Mouse (Mus musculus): ENCODE measurements around the gene Mrps33. TPM values are rescaled to one million over a fixed set of nuclear protein-coding genes. Genes with fewer than 3 reads are reported as not detected.

Mrps33 gene
- polyA plus RNA-seq, 1 experiment = 73.7 TPM

GRCm38 (mm10) chr6:39806336-39806735, 4.5 kb downstream of the Mrps33 start:
- 93% methylated on average over 7 of the region's 7 CpGs for WGBS
- Histone ChIP-seq H3K4me1 (ENCODE audit: control insufficient read depth, insufficient read depth, low read length) (no peaks in the 10 kb centered on the region), H3K4me3 (replicated peaks; ENCODE audit: extremely low read depth, low read depth, low read length) (no peak overlapping the region)
- DNase-seq = no peak
- TF ChIP-seq CTCF (IDR thresholded peaks at IDR 0.05; ENCODE audit: insufficient read depth, low read length) = no peak
- TF ChIP-seq POLR2A (IDR thresholded peaks at IDR 0.05; ENCODE audit: borderline replicate concordance, extremely low read depth, low read depth, low read length) = no peak

DNA sequence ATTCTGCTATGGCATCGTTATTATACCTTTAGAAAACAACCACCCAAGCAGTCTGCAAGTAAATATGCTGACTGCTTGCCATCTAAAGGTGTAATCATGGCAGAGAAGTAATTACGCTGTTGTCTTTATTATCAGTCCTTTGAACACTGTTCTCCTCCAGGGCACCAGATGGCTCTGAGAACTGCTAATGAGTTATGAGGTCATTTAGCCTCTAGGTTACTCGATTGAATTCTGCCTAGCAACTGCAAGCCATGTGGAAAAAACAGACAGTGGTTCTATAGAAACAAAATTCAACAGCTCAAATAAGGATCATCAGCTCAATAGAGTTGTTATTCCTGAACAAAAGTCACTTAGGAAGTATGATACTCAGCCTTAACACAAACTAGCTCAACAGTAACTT, 4.9 kb downstream of the Mrps33 start:
- 89% methylated on average over 3 of the region's 3 CpGs for WGBS
- DNase-seq = no peak
- TF ChIP-seq POLR2A (IDR thresholded peaks at IDR 0.05; ENCODE audit: borderline replicate concordance, extremely low read depth, low read depth, low read length) (no peak), CTCF (IDR thresholded peaks at IDR 0.05; ENCODE audit: insufficient read depth, low read length) (no peak)
- Histone ChIP-seq H3K4me3 (replicated peaks; ENCODE audit: extremely low read depth, low read depth, low read length) (no peak overlapping the region), H3K4me1 (ENCODE audit: control insufficient read depth, insufficient read depth, low read length) (no peaks in the 10 kb centered on the region)

- no peak overlapping the region for H3K4me3 ChIP-seq (replicated peaks; ENCODE audit: extremely low read depth, low read depth, low read length)
- no peak for DNase-seq
- H3K4me1 ChIP-seq (ENCODE audit: control insufficient read depth, insufficient read depth, low read length) = no peaks in the 10 kb centered on the region
- WGBS = 92% methylated on average over 7 of the region's 7 CpGs
- TF ChIP-seq POLR2A (IDR thresholded peaks at IDR 0.05; ENCODE audit: borderline replicate concordance, extremely low read depth, low read depth, low read length) (no peak), CTCF (IDR thresholded peaks at IDR 0.05; ENCODE audit: insufficient read depth, low read length) (no peak)
These were observed 9.8 kb downstream of the Mrps33 start for GRCm38 (mm10) chr6:39800977-39801376.

DNA sequence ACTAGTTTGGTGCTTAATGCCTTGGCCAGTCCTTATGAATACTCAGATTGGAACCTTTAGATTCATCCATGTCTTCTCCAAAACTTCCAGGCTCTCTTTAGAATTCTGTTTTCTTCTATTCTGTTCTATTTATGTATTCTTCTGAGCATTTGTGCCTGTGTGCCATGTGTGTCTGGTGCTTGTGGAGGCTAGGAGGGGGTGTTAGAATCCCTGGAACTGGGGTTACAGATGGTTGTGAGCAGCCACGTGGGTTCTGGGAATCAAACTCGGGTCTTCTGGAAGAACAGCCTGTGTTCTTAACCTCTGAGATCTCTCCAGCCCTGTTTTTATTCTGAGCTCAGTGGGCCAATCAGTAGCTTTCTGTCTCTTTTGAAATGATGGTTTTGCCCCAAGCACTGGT, 13.7 kb downstream of the Mrps33 start:
- no peak for DNase-seq
- no peaks in the 10 kb centered on the region for H3K4me1 ChIP-seq (ENCODE audit: control insufficient read depth, insufficient read depth, low read length)
- TF ChIP-seq CTCF (IDR thresholded peaks at IDR 0.05; ENCODE audit: insufficient read depth, low read length) = no peak
- no peak for TF ChIP-seq POLR2A (IDR thresholded peaks at IDR 0.05; ENCODE audit: borderline replicate concordance, extremely low read depth, low read depth, low read length)
- H3K4me3 ChIP-seq (replicated peaks; ENCODE audit: extremely low read depth, low read depth, low read length) = no peak overlapping the region
- 63% methylated on average over 2 of the region's 2 CpGs for WGBS

DNA sequence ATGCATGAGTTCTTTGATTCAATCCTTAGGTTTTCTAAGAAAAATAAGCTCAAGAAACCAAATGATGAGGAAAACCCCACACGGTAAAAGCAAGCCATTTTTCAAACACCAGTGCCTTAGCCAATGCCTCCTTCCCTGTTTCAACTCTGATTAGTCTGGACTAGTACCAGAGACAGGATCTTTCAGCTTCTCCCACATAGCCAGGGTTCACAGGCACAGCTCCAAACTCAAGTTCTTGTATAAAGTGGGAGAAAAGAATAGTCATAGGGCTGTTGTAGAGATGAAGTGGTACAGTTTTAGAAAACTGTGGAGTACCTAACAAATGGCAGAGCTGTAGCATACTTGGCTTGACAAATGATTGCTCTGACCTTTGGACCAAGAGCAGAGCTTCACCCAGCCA, 14.6 kb downstream of the Mrps33 start:
- TF ChIP-seq CTCF (IDR thresholded peaks at IDR 0.05; ENCODE audit: insufficient read depth, low read length) (no peak), POLR2A (IDR thresholded peaks at IDR 0.05; ENCODE audit: borderline replicate concordance, extremely low read depth, low read depth, low read length) (no peak)
- no peaks in the 10 kb centered on the region for H3K4me1 ChIP-seq (ENCODE audit: control insufficient read depth, insufficient read depth, low read length)
- WGBS = 59% methylated on average over 1 of the region's 1 CpGs
- H3K4me3 ChIP-seq (replicated peaks; ENCODE audit: extremely low read depth, low read depth, low read length) = no peak overlapping the region
- no peak for DNase-seq

GRCm38 (mm10) chr6:39791806-39792205, 19.0 kb downstream of the Mrps33 start:
- no peak for DNase-seq
- WGBS = 65% methylated on average over 5 of the region's 5 CpGs
- no peaks in the 10 kb centered on the region for H3K4me1 ChIP-seq (ENCODE audit: control insufficient read depth, insufficient read depth, low read length)
- no peak overlapping the region for H3K4me3 ChIP-seq (replicated peaks; ENCODE audit: extremely low read depth, low read depth, low read length)
- TF ChIP-seq POLR2A (IDR thresholded peaks at IDR 0.05; ENCODE audit: borderline replicate concordance, extremely low read depth, low read depth, low read length) = no peak
- TF ChIP-seq CTCF (IDR thresholded peaks at IDR 0.05; ENCODE audit: insufficient read depth, low read length) = no peak

DNA sequence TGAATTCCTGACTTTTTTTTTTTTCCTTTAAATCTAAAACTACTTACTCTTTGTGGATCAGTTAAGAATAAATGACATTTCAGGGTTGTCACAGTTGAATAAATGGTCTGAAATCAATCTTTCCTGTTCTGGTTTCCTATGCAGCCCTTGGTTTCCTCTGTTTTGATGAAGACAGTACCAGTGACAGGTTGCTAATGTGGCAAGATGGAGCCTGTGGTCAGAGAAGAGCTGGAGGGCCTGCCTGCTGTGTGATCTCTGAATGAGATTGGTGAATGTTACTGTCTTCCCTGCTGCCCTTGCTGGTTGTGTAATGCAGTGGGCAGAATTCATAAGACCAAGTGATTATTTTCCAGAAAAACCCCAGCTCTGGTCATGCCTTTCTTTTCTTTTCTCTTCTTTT, 22.4 kb downstream of the Mrps33 start:
- no peak for TF ChIP-seq POLR2A (IDR thresholded peaks at IDR 0.05; ENCODE audit: borderline replicate concordance, extremely low read depth, low read depth, low read length)
- no peak for TF ChIP-seq CTCF (IDR thresholded peaks at IDR 0.05; ENCODE audit: insufficient read depth, low read length)
- H3K4me3 ChIP-seq (replicated peaks; ENCODE audit: extremely low read depth, low read depth, low read length) = no peak overlapping the region
- DNase-seq = no peak
- no peaks in the 10 kb centered on the region for H3K4me1 ChIP-seq (ENCODE audit: control insufficient read depth, insufficient read depth, low read length)

GRCm38 (mm10) chr6:39787783-39788182, 23.0 kb downstream of the Mrps33 start:
- no peak for DNase-seq
- whole genome bisulfite sequencing = 37% methylated on average over 9 of the region's 9 CpGs
- TF ChIP-seq POLR2A (IDR thresholded peaks at IDR 0.05; ENCODE audit: borderline replicate concordance, extremely low read depth, low read depth, low read length) = no peak
- no peak for TF ChIP-seq CTCF (IDR thresholded peaks at IDR 0.05; ENCODE audit: insufficient read depth, low read length)
- H3K4me3 ChIP-seq (replicated peaks; ENCODE audit: extremely low read depth, low read depth, low read length) = no peak overlapping the region
- no peaks in the 10 kb centered on the region for H3K4me1 ChIP-seq (ENCODE audit: control insufficient read depth, insufficient read depth, low read length)

DNA sequence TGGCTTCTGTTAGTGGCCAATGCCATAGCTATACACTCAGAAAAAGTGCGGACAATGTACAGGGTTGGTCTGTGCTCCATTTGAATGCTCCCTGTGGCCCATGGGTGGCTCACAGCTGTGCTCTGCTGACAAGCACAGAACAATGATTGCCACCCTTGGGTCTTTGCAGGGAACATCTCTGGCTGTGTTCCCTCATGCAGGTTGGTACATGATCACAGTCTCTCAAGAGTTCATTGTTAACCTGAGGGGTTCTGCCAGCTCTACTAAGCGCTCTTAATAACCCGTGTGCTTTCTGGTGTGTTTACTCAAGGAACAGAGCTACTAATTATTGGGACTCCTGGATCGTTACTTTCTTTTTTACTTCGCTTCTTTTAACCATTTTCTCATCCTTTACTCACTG, 24.8 kb downstream of the Mrps33 start:
- no peak for TF ChIP-seq CTCF (IDR thresholded peaks at IDR 0.05; ENCODE audit: insufficient read depth, low read length)
- no peak for TF ChIP-seq POLR2A (IDR thresholded peaks at IDR 0.05; ENCODE audit: borderline replicate concordance, extremely low read depth, low read depth, low read length)
- Histone ChIP-seq H3K4me1 (ENCODE audit: control insufficient read depth, insufficient read depth, low read length) (0 out of 2 replicates have a peak, but pooled peaks cover 2% of the 10 kb centered on the region), H3K4me3 (replicated peaks; ENCODE audit: extremely low read depth, low read depth, low read length) (no peak overlapping the region)
- 74% methylated on average over 5 of the region's 5 CpGs for WGBS
- DNase-seq = no peak

DNA sequence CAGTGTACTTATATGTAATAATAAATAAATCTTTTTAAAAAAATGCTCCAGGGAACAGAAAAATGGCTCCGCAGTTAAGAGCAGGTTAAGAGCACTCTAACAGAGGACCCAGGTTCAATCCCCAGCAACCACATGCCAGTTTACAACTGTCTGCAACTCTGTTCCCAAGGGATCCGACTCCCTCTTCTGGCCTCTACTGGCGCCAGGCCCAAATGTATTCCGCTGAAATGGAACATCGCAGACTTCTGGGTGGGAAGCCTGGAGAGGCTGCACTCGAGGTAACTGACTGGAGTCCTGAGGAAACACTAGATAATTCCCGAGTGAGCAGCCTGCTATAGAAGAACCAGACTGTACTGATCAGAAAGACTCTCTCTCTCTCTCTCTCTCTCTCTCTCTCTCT, 27.3 kb downstream of the Mrps33 start:
- 74% methylated on average over 7 of the region's 7 CpGs for WGBS
- Histone ChIP-seq H3K4me3 (replicated peaks; ENCODE audit: extremely low read depth, low read depth, low read length) (no peak overlapping the region), H3K4me1 (ENCODE audit: control insufficient read depth, insufficient read depth, low read length) (0 out of 2 replicates have a peak, but pooled peaks cover 2% of the 10 kb centered on the region)
- TF ChIP-seq CTCF (IDR thresholded peaks at IDR 0.05; ENCODE audit: insufficient read depth, low read length) = no peak
- DNase-seq = no peak

DNA sequence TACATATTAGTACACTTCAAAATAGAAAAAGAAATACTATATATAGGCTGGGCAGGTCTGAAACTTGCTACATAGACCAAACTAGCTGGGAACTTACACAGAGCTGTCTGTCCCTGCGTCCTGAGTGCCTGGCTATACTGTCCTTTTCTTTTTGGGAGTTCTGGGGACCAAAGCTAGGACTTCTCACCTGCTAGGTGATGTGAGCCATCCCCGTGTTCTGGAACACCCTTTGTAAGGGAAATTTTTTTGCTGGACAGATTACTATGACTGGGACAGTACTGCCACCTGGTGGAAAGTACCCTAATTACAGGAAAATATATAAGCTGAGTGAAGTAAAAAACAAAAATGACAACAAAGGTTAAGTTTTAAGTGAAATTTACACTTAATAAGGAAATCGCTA, 28.2 kb downstream of the Mrps33 start:
- DNase-seq = peak; percentile 26
- WGBS = 32% methylated on average over 3 of the region's 3 CpGs
- Histone ChIP-seq H3K4me1 (ENCODE audit: control insufficient read depth, insufficient read depth, low read length) (0 out of 2 replicates have a peak, but pooled peaks cover 2% of the 10 kb centered on the region), H3K4me3 (replicated peaks; ENCODE audit: extremely low read depth, low read depth, low read length) (no peak overlapping the region)
- TF ChIP-seq POLR2A (IDR thresholded peaks at IDR 0.05; ENCODE audit: borderline replicate concordance, extremely low read depth, low read depth, low read length) (no peak), CTCF (IDR thresholded peaks at IDR 0.05; ENCODE audit: insufficient read depth, low read length) (peak; percentile 35)
